Mouse (Mus musculus): ENCODE data around the gene Rps29. TPM values are rescaled to one million over a fixed set of nuclear protein-coding genes. Genes with fewer than 3 reads are reported as not detected.
"Not testable (repeated sequence)": the region's sequence is repeated elsewhere in the genome, so short reads cannot be mapped to it uniquely, and the experiment has no call there.

The Rps29 gene
- polyA plus RNA-seq, 1 experiment: 2,009 TPM

GRCm38 (mm10) chr12:69179371-69179770 is 20.4 kb upstream of the Rps29 start:
- H3K36me3 ChIP-seq (ENCODE audit: control insufficient read depth, insufficient read depth, low read length): peaks cover 4% of the 10 kb centered on the region
- WGBS: 90% methylated on average over 12 of the region's 12 CpGs
- TF ChIP-seq POLR2A (IDR thresholded peaks at IDR 0.05; ENCODE audit: low read depth, low read length) (no peak), CTCF (IDR thresholded peaks at IDR 0.05; ENCODE audit: extremely low read depth, insufficient read depth, insufficient read length, insufficient replicate concordance) (no peak)

GRCm38 (mm10) chr12:69177526-69177925 is 18.5 kb upstream of the Rps29 start:
- no peak for DNase-seq (ENCODE audit: low read depth in 1 of 2, low spot score in 2 of 2)
- H3K27me3 ChIP-seq (ENCODE audit: control insufficient read depth, insufficient read depth, low read length): no peaks in the 10 kb centered on the region
- WGBS: 95% methylated on average over 3 of the region's 3 CpGs
- H3K4me1 ChIP-seq (ENCODE audit: control insufficient read depth, insufficient read depth, insufficient read length): no peaks in the 10 kb centered on the region
- peaks cover 4% of the 10 kb centered on the region for H3K36me3 ChIP-seq (ENCODE audit: control insufficient read depth, insufficient read depth, low read length)
- TF ChIP-seq CTCF (IDR thresholded peaks at IDR 0.05; ENCODE audit: extremely low read depth, insufficient read depth, insufficient read length, insufficient replicate concordance) (no peak), POLR2A (IDR thresholded peaks at IDR 0.05; ENCODE audit: low read depth, low read length) (no peak)
- no peak overlapping the region for H3K27ac ChIP-seq (ENCODE audit: insufficient read depth, low read length)
- H3K4me3 ChIP-seq (ENCODE audit: extremely low read depth, insufficient read depth, insufficient read length): no peak overlapping the region

More at GRCm38 (mm10) chr12:69179371-69179770, 20.4 kb upstream of the Rps29 start:
- Histone ChIP-seq H3K27me3 (ENCODE audit: control insufficient read depth, insufficient read depth, low read length) (no peaks in the 10 kb centered on the region), H3K4me1 (ENCODE audit: control insufficient read depth, insufficient read depth, insufficient read length) (no peaks in the 10 kb centered on the region; the same call in 1 of the 2 replicates), H3K27ac (ENCODE audit: insufficient read depth, low read length) (no peak overlapping the region), H3K4me3 (ENCODE audit: extremely low read depth, insufficient read depth, insufficient read length) (no peak overlapping the region)
- DNase-seq (ENCODE audit: low read depth in 1 of 2, low spot score in 2 of 2): no peak

DNA sequence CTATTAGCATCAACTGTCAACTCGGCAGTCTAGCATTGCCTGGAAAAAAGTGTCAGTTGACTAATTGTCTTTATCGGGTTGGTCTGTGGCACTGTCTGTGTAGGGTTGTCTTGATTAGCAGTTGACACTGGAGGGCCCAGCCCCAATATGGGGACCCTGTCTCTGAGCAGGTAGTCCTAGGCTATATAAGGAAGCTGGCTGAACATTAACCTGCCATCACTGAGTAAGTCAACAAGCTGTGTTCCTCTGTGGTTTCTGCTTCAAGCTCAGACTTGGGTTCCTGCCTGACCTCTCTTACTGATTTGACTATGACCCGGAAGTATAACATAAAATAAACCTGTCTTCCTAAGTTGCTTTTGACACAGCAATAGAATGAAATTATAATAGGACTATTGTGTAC is 17.0 kb upstream of the Rps29 start:
- no peaks in the 10 kb centered on the region for H3K4me1 ChIP-seq (ENCODE audit: control insufficient read depth, insufficient read depth, insufficient read length)
- H3K4me3 ChIP-seq (ENCODE audit: extremely low read depth, insufficient read depth, insufficient read length): no peak overlapping the region
- no peaks in the 10 kb centered on the region for H3K27me3 ChIP-seq (ENCODE audit: control insufficient read depth, insufficient read depth, low read length)
- TF ChIP-seq POLR2A (IDR thresholded peaks at IDR 0.05; ENCODE audit: low read depth, low read length) (no peak), CTCF (IDR thresholded peaks at IDR 0.05; ENCODE audit: extremely low read depth, insufficient read depth, insufficient read length, insufficient replicate concordance) (no peak)
- 93% methylated on average over 3 of the region's 3 CpGs for WGBS
- no peaks in the 10 kb centered on the region for H3K36me3 ChIP-seq (ENCODE audit: control insufficient read depth, insufficient read depth, low read length)
- no peak for DNase-seq (ENCODE audit: low read depth in 1 of 2, low spot score in 2 of 2)
- H3K27ac ChIP-seq (ENCODE audit: insufficient read depth, low read length): no peak overlapping the region

GRCm38 (mm10) chr12:69171307-69171706 is 12.3 kb upstream of the Rps29 start:
- WGBS: 92% methylated on average over 2 of the region's 2 CpGs

DNA sequence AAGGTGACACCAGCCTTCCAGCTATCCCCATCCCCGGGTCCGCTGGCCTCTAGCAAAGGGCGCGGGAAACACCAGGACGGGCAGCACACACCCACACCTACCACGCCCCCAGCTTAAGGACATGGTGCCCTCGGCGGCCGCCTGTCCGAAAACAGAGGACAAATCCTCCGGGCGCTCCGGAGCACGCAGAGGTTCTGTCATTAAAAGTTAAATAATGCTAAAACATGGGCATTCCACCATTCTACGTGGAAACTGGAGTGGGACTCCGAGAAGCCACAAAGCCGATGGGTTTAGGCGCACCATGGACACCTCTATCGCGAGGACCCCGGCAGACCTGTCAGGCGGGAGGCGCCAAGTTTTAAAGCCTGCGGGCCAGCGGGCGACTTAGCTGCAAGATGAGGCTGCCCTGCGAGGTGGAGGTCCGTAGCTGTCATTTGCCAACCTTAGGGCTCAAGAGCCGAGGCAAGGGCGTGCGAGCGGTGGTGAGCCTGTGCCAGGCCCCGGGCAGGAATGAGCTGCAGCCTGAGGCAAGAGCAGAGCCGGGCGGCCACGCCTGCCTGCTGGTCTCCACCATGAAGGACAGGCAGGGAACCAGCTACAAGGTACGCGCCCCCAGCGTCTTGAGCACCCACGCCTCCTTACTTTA is 9.6 kb upstream of the Rps29 start, which contains the start of gene Lrr1:
TSS of gene Lrr1 (plus strand) at position 354 of the 646 bp plus-strand sequence.
- H3K27ac ChIP-seq (ENCODE audit: insufficient read depth, low read length): peak within 1 kb of the TSS; percentile 64
- no peaks in the 10 kb centered on the region for H3K27me3 ChIP-seq (ENCODE audit: control insufficient read depth, insufficient read depth, low read length)
- peak; percentile 71 to 82 for DNase-seq (ENCODE audit: low read depth in 1 of 2, low spot score in 2 of 2)
- WGBS: under 1% methylated on average over 40 of the region's 40 CpGs
- no peak for TF ChIP-seq CTCF (IDR thresholded peaks at IDR 0.05; ENCODE audit: extremely low read depth, insufficient read depth, insufficient read length, insufficient replicate concordance)
- peak within 1 kb of the TSS; percentile 57 for H3K4me3 ChIP-seq (ENCODE audit: extremely low read depth, insufficient read depth, insufficient read length)
- no peaks in the 10 kb centered on the region for H3K4me1 ChIP-seq (ENCODE audit: control insufficient read depth, insufficient read depth, insufficient read length)
- H3K36me3 ChIP-seq (ENCODE audit: control insufficient read depth, insufficient read depth, low read length): no peaks in the 10 kb centered on the region

More at GRCm38 (mm10) chr12:69171307-69171706, 12.3 kb upstream of the Rps29 start:
- no peaks in the 10 kb centered on the region for H3K36me3 ChIP-seq (ENCODE audit: control insufficient read depth, insufficient read depth, low read length)
- no peaks in the 10 kb centered on the region for H3K27me3 ChIP-seq (ENCODE audit: control insufficient read depth, insufficient read depth, low read length)
- TF ChIP-seq POLR2A (IDR thresholded peaks at IDR 0.05; ENCODE audit: low read depth, low read length): no peak
- TF ChIP-seq CTCF (IDR thresholded peaks at IDR 0.05; ENCODE audit: extremely low read depth, insufficient read depth, insufficient read length, insufficient replicate concordance): no peak
- no peaks in the 10 kb centered on the region for H3K4me1 ChIP-seq (ENCODE audit: control insufficient read depth, insufficient read depth, insufficient read length)
- no peak overlapping the region for H3K27ac ChIP-seq (ENCODE audit: insufficient read depth, low read length)
- no peak overlapping the region for H3K4me3 ChIP-seq (ENCODE audit: extremely low read depth, insufficient read depth, insufficient read length)
- no peak for DNase-seq (ENCODE audit: low read depth in 1 of 2, low spot score in 2 of 2)

DNA sequence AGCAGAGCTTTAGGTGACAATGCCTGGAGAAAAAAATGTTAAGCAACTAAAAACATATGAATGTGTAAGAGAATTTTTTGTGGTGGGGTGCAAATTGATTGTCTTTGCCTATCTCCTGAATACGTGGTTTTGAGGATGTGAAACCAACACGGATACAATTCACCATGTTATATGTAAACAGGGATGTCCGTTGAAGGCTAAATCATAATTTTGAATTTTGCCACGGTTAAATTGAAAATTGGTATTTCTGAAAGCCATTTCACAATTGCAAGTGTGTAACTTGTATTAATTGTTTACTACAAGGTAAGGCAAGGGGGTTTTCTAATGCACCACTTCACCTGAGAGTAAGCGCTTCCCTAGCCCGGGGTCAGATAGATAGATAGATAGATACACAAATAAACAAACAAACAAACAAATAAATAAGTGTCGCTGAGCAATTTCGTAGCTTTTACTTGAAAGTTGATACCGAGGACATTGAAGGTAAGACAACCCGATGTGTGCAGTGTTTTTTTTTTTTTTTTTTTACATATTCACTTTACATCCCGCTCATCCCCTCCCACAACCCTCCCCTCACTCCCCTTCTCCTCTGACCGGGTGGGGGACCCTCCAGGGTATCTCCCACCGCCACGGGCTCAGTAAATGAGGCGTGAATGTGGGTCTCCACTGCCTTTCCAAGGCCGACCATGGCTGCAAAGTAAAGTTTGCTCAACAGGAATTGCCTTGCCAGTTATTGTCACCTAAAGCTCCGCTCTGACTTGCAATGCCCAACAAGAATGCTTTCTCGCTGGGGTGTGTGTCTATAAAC is 8.9 kb upstream of the Rps29 start:
- 6% methylated on average over 18 of the region's 18 CpGs for WGBS

DNA sequence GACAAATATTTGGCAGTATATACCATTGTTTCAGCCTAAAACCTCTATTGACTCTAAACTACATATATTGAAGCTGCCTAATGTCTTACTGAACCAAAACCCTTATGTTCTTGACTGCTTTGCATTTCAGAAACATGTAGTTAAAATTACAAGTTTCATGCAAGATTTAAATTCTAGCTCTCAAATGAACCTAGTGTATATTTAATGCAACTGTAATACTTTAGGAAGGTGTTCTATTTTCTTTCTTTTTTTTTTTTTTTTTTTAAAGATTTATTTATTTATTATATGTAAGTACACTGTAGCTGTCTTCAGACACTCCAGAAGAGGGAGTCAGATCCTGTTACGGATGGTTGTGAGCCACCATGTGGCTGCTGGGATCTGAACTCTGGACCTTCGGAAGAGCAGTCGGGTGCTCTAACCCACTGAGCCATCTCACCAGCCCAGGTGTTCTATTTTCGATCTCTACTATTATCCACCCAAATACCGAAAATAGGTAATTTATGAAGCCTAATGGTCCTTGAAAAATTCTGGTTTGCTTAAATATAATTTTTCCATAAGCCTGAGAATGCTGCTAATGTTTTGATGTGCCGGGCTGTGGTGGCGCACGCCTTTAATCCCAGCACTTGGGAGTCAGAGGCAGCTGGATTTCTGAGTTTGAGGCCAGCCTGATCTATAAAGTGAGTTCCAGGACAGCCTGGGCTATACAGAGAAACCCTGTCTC is 8.0 kb upstream of the Rps29 start:
- H3K27ac ChIP-seq (ENCODE audit: insufficient read depth, low read length); H3K4me3 ChIP-seq (ENCODE audit: extremely low read depth, insufficient read depth, insufficient read length); H3K27me3 ChIP-seq (ENCODE audit: control insufficient read depth, insufficient read depth, low read length); DNase-seq (ENCODE audit: low read depth in 1 of 2, low spot score in 2 of 2); H3K36me3 ChIP-seq (ENCODE audit: control insufficient read depth, insufficient read depth, low read length); H3K4me1 ChIP-seq (ENCODE audit: control insufficient read depth, insufficient read depth, insufficient read length): not testable (repeated sequence)
- WGBS: 88% methylated on average over 8 of the region's 8 CpGs

More for the DNA sequence above, 8.9 kb upstream of the Rps29 start:
- DNase-seq (ENCODE audit: low read depth in 1 of 2, low spot score in 2 of 2): no peak
- H3K36me3 ChIP-seq (ENCODE audit: control insufficient read depth, insufficient read depth, low read length): no peaks in the 10 kb centered on the region
- H3K27ac ChIP-seq (ENCODE audit: insufficient read depth, low read length): no peak overlapping the region
- H3K4me3 ChIP-seq (ENCODE audit: extremely low read depth, insufficient read depth, insufficient read length): peak overlapping the region; percentile 57
- TF ChIP-seq POLR2A (IDR thresholded peaks at IDR 0.05; ENCODE audit: low read depth, low read length): no peak
- TF ChIP-seq CTCF (IDR thresholded peaks at IDR 0.05; ENCODE audit: extremely low read depth, insufficient read depth, insufficient read length, insufficient replicate concordance): no peak
- no peaks in the 10 kb centered on the region for H3K4me1 ChIP-seq (ENCODE audit: control insufficient read depth, insufficient read depth, insufficient read length)
- H3K27me3 ChIP-seq (ENCODE audit: control insufficient read depth, insufficient read depth, low read length): no peaks in the 10 kb centered on the region
